Mouse (Mus musculus): ENCODE results near the gene Cabp1. TPM values are rescaled to one million over a fixed set of nuclear protein-coding genes. Genes with fewer than 3 reads are reported as not detected.

The Cabp1 gene
- polyA plus RNA-seq, 1 experiment from 2014 or later, result 2.0 TPM

- Histone ChIP-seq H3K27me3 (ENCODE audit: control insufficient read depth, insufficient read depth, low read length) (peaks cover 2% of the 10 kb centered on the region; the same call in 1 of the 2 replicates), H3K36me3 (ENCODE audit: control insufficient read depth, insufficient read depth, low read length) (no peaks in the 10 kb centered on the region), H3K27ac (ENCODE audit: low read depth, low read length) (no peak overlapping the region), H3K4me2 (replicated peaks; ENCODE audit: low read depth, low read length) (peak overlapping the region; percentile 43), H3K9ac (ENCODE audit: low read depth, low read length) (peak overlapping the region; percentile 18), H3K4me3 (ENCODE audit: low read length) (peak overlapping the region; percentile 23), H3K4me1 (ENCODE audit: control insufficient read depth, insufficient read depth, low read length) (peaks cover 11% of the 10 kb centered on the region), H3K9me3 (ENCODE audit: control insufficient read depth, low read length) (no peaks in the 10 kb centered on the region)
- ATAC-seq (ENCODE audit: low FRiP score, low TSS enrichment), result peak; percentile 60; the same call in 1 of the 2 replicates
- 8% methylated on average over 23 of the region's 23 CpGs for WGBS
These were observed 9.8 kb upstream of the Cabp1 start for GRCm38 (mm10) chr5:115203735-115204561.

DNA sequence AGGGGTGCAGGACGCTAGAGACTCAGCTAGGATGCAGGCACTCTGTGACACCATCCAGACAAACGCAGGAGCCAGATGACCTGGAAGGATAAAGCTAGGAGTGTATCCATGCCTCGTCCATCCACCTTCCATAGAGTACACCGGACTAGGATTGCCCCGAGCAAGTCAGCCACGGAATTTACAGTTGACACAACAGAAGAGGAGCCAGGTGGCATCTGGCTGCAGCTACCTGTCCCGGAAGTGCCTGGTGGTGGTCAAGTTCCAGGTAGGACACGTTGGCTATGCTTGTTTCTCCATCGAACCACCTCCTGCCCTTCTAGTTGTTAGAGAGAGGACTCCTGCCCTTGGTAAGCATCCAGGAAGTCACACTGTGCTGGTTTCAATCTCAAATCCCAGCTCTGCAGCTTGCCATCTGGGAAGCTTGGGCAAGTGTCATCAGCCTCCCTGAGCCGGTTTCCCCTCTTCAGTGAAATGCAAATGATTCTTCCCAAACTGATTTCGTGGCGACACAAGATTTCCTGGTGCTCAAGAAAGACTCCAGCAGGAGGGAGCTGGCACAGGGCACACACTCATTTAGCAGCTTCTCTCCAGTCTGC, 543 bp upstream of the Cabp1 start:
- peaks cover 25% of the 10 kb centered on the region for H3K4me1 ChIP-seq (ENCODE audit: control insufficient read depth, insufficient read depth, low read length)
- H3K9ac ChIP-seq (ENCODE audit: low read depth, low read length), result no peak overlapping the region
- no peaks in the 10 kb centered on the region for H3K36me3 ChIP-seq (ENCODE audit: control insufficient read depth, insufficient read depth, low read length)
- peaks cover 39% of the 10 kb centered on the region for H3K27me3 ChIP-seq (ENCODE audit: control insufficient read depth, insufficient read depth, low read length)
- H3K27ac ChIP-seq (ENCODE audit: low read depth, low read length), result no peak overlapping the region
- 5% methylated on average over 12 of the region's 12 CpGs for WGBS
- H3K9me3 ChIP-seq (ENCODE audit: control insufficient read depth, low read length), result no peaks in the 10 kb centered on the region
- ATAC-seq (ENCODE audit: low FRiP score, low TSS enrichment), result peak; percentile 29; the same call in 1 of the 2 replicates
- H3K4me3 ChIP-seq (ENCODE audit: low read length), result peak overlapping the region; percentile 63
- peak overlapping the region; percentile 100 for H3K4me2 ChIP-seq (replicated peaks; ENCODE audit: low read depth, low read length)

- H3K27ac ChIP-seq (ENCODE audit: low read depth, low read length), result no peak overlapping the region
- H3K9me3 ChIP-seq (ENCODE audit: control insufficient read depth, low read length), result peaks cover 2% of the 10 kb centered on the region; the same call in 1 of the 2 replicates
- H3K27me3 ChIP-seq (ENCODE audit: control insufficient read depth, insufficient read depth, low read length), result peaks cover 40% of the 10 kb centered on the region
- ATAC-seq (ENCODE audit: low FRiP score, low TSS enrichment), result peak; percentile 42
- peak overlapping the region; percentile 58 for H3K9ac ChIP-seq (ENCODE audit: low read depth, low read length)
- no peaks in the 10 kb centered on the region for H3K36me3 ChIP-seq (ENCODE audit: control insufficient read depth, insufficient read depth, low read length)
- H3K4me1 ChIP-seq (ENCODE audit: control insufficient read depth, insufficient read depth, low read length), result peaks cover 25% of the 10 kb centered on the region
- H3K4me3 ChIP-seq (ENCODE audit: low read length), result peak overlapping the region; percentile 63
- WGBS, result under 1% methylated on average over 34 of the region's 34 CpGs
- peak overlapping the region; percentile 100 for H3K4me2 ChIP-seq (replicated peaks; ENCODE audit: low read depth, low read length)
These were observed 955 bp downstream of the Cabp1 start for GRCm38 (mm10) chr5:115193226-115193625.

- ATAC-seq (ENCODE audit: low FRiP score, low TSS enrichment), result no peak
- peaks cover 40% of the 10 kb centered on the region for H3K27me3 ChIP-seq (ENCODE audit: control insufficient read depth, insufficient read depth, low read length)
- no peak overlapping the region for H3K27ac ChIP-seq (ENCODE audit: low read depth, low read length)
- H3K4me3 ChIP-seq (ENCODE audit: low read length), result peak overlapping the region; percentile 63
- H3K4me2 ChIP-seq (replicated peaks; ENCODE audit: low read depth, low read length), result peak overlapping the region; percentile 100
- H3K9me3 ChIP-seq (ENCODE audit: control insufficient read depth, low read length), result peaks cover 2% of the 10 kb centered on the region; the same call in 1 of the 2 replicates
- H3K4me1 ChIP-seq (ENCODE audit: control insufficient read depth, insufficient read depth, low read length), result peaks cover 25% of the 10 kb centered on the region
- no peaks in the 10 kb centered on the region for H3K36me3 ChIP-seq (ENCODE audit: control insufficient read depth, insufficient read depth, low read length)
- H3K9ac ChIP-seq (ENCODE audit: low read depth, low read length), result no peak overlapping the region
- WGBS, result 6% methylated on average over 7 of the region's 7 CpGs
These were observed 1.4 kb downstream of the Cabp1 start for GRCm38 (mm10) chr5:115192828-115193195.

GRCm38 (mm10) chr5:115191880-115192827, 2.0 kb downstream of the Cabp1 start:
- Histone ChIP-seq H3K27ac (ENCODE audit: low read depth, low read length) (no peak overlapping the region), H3K4me3 (ENCODE audit: low read length) (peak overlapping the region; percentile 63; the same call in 1 of the 2 replicates), H3K4me2 (replicated peaks; ENCODE audit: low read depth, low read length) (peak overlapping the region; percentile 100; the same call in 1 of the 2 replicates), H3K4me1 (ENCODE audit: control insufficient read depth, insufficient read depth, low read length) (peaks cover 31% of the 10 kb centered on the region), H3K9ac (ENCODE audit: low read depth, low read length) (no peak overlapping the region), H3K27me3 (ENCODE audit: control insufficient read depth, insufficient read depth, low read length) (peaks cover 40% of the 10 kb centered on the region), H3K36me3 (ENCODE audit: control insufficient read depth, insufficient read depth, low read length) (no peaks in the 10 kb centered on the region), H3K9me3 (ENCODE audit: control insufficient read depth, low read length) (peaks cover 2% of the 10 kb centered on the region; the same call in 1 of the 2 replicates)
- 7% methylated on average over 29 of the region's 29 CpGs for WGBS
- ATAC-seq (ENCODE audit: low FRiP score, low TSS enrichment), result no peak

GRCm38 (mm10) chr5:115190081-115190480, 4.1 kb downstream of the Cabp1 start:
- H3K36me3 ChIP-seq (ENCODE audit: control insufficient read depth, insufficient read depth, low read length), result no peaks in the 10 kb centered on the region
- ATAC-seq (ENCODE audit: low FRiP score, low TSS enrichment), result no peak
- H3K9me3 ChIP-seq (ENCODE audit: control insufficient read depth, low read length), result peaks cover 2% of the 10 kb centered on the region; the same call in 1 of the 2 replicates
- H3K4me3 ChIP-seq (ENCODE audit: low read length), result no peak overlapping the region
- no peak overlapping the region for H3K27ac ChIP-seq (ENCODE audit: low read depth, low read length)
- 72% methylated on average over 12 of the region's 12 CpGs for WGBS
- peaks cover 40% of the 10 kb centered on the region for H3K27me3 ChIP-seq (ENCODE audit: control insufficient read depth, insufficient read depth, low read length)
- peaks cover 47% of the 10 kb centered on the region for H3K4me1 ChIP-seq (ENCODE audit: control insufficient read depth, insufficient read depth, low read length)
- no peak overlapping the region for H3K4me2 ChIP-seq (replicated peaks; ENCODE audit: low read depth, low read length)
- H3K9ac ChIP-seq (ENCODE audit: low read depth, low read length), result no peak overlapping the region

DNA sequence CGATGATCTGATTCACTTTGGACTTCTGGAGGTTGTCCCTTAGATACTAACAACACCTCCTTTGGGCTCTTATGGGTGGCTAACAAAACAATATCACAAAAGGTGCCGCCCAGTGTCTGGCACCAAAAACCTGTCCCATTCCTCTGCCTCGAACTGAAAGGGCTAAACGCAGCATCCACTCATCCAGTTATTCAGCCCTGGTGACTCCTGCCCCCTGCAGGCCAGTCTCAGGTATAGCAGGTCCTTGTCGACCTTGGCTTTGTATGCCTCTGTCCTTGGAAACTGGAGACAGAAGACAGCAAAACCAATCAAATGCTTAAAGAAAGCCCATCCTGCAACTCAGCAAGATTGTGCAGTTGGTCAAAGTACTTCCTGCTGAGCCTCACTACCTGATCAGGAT, 5.4 kb downstream of the Cabp1 start:
- Histone ChIP-seq H3K36me3 (ENCODE audit: control insufficient read depth, insufficient read depth, low read length) (no peaks in the 10 kb centered on the region), H3K4me1 (ENCODE audit: control insufficient read depth, insufficient read depth, low read length) (peaks cover 41% of the 10 kb centered on the region)
- WGBS, result 51% methylated on average over 5 of the region's 5 CpGs

More for the DNA sequence above, 5.4 kb downstream of the Cabp1 start:
- H3K4me3 ChIP-seq (ENCODE audit: low read length), result no peak overlapping the region
- no peak overlapping the region for H3K27ac ChIP-seq (ENCODE audit: low read depth, low read length)
- H3K27me3 ChIP-seq (ENCODE audit: control insufficient read depth, insufficient read depth, low read length), result peaks cover 34% of the 10 kb centered on the region
- no peak for ATAC-seq (ENCODE audit: low FRiP score, low TSS enrichment)
- H3K4me2 ChIP-seq (replicated peaks; ENCODE audit: low read depth, low read length), result no peak overlapping the region
- H3K9me3 ChIP-seq (ENCODE audit: control insufficient read depth, low read length), result peaks cover 2% of the 10 kb centered on the region; the same call in 1 of the 2 replicates
- no peak overlapping the region for H3K9ac ChIP-seq (ENCODE audit: low read depth, low read length)
